Mouse (Mus musculus) bone marrow, adult 2 months (tissue): Measurements from ENCODE around the gene Pard3.

ENCODE experiments used
- CTCF ChIP-seq: fragments of 200-500 bp; IDR thresholded peaks from 2 replicates; pipeline ENCODE4 v1.5.1; 2011; ENCODE audit warnings: low read length, control low read depth; ENCODE audit not compliant: control insufficient read depth, insufficient read depth
- POLR2A ChIP-seq: fragments of 200-500 bp; IDR thresholded peaks from 2 replicates; pipeline ENCODE4 v1.6.1; 2011; ENCODE audit warnings: low read depth, mild to moderate bottlenecking, control low read depth, low read length, borderline replicate concordance; ENCODE audit not compliant: control insufficient read depth

- no peak for TF ChIP-seq CTCF
- TF ChIP-seq POLR2A: no peak
Observed at GRCm38 (mm10) chr8:127178634-127179033, 114.9 kb downstream of the Pard3 start.
